Mouse (Mus musculus): Measurements from ENCODE around the gene Dpm2. TPM values are rescaled to one million over a fixed set of nuclear protein-coding genes. Genes with fewer than 3 reads are reported as not detected.

Dpm2 gene
- total RNA-seq, 2 experiments from 2014 or later, result 77.6 to 84.0 TPM

DNA sequence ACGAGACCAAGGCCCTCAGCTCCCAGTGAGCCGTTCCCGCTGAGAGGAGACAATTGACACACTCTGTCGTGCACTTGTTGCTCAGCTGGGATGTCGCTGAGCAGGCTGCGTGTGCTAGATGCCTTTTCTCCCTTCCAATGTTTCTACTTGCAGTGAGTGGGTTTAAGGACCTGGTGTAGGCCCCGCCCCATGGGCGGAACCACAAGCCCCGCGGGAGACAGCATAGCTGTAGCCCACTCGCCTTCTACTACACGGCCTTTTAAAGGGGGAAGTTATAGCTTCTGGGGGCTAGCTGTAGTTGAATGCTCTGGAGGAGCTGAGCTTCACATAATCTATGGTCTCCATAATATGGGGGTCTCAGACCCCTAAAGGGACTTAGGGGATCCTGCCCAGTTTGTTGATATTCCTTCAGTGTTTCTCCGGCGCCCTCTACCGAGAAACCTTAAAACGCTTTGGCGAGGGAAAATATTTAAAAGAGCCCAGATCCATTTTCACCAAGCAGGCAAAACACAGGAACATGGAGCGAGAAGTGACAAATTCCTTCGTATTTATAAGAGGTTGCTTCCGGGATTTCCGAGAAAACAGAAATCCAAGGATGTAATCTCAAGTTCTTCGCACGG lies 40.1 kb downstream of the Dpm2 start:
- peak in 1 of 2 experiments; percentile 48 for DNase-seq (ENCODE audit: low spot score in 2 of 2)
- Histone ChIP-seq H3K27ac (peak overlapping the region; percentile 40), H3K4me3 (peak overlapping the region; percentile 56)
- peak; percentile 79 for TF ChIP-seq CTCF (conservative IDR thresholded peaks at IDR 0.05)

DNA sequence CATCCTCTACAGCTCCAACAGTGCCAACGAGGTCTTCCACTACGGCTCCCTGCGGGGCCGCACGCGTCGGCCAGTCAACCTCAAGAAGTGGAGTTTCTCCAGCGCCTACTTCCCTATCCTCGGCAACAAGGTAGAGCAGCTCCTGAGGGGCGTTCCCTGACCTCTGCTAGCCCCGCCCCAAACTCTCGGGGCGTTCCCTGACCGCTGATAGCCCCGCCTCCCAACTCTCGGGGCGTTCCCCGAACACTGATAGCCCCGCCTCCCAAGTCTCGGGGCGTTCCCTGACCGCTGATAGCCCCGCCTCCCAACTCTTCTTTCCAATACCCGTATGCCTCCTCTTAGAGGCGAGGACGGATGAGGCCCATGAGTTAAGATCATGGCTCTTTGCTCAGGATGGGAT lies 41.6 kb downstream of the Dpm2 start:
- Histone ChIP-seq H3K4me3 (no peak overlapping the region), H3K27ac (no peak overlapping the region)
- no peak for DNase-seq (ENCODE audit: low spot score in 2 of 2)
- TF ChIP-seq CTCF (conservative IDR thresholded peaks at IDR 0.05), result no peak

DNA sequence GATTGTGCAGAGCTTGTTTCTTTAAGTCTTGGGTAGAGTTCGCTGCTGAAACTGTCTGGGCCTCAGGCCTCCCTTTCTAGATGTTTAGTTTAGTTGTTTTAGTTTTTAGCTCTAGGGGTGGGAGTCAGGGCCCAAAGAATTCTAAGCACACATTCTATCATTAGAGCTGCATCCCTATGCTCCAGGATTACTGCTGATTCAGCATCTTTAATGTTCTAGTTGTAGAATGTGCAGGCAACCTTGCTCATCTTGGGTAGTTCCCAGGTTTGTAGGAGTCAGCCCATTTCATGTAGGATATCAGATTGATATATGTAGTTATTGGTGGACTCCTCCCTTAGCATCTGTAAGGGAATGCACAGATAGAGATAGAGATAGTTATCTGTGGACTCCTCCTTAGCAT lies 46.5 kb downstream of the Dpm2 start:
- Histone ChIP-seq H3K27ac (no peak overlapping the region), H3K4me3 (no peak overlapping the region)
- TF ChIP-seq CTCF (conservative IDR thresholded peaks at IDR 0.05), result no peak
- DNase-seq (ENCODE audit: low spot score in 2 of 2), result no peak

DNA sequence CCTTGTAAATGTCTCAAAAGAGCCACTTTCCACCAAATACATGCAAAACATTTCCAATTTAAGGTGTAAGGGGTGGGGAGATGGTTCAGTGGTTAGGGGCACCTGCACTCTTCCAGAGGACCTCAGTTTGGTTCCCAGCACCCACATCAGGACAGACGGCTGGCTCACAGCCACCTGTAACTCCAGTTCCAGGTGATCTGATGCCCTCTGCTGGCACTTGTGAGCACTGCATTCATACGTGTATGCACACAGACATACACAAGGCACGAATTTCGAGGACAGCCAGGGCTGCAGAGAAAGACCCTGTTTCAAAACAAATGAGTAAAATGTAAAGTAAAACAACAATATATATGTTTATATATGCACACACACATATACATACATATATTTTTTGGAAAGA lies 46.9 kb downstream of the Dpm2 start:
- TF ChIP-seq CTCF (conservative IDR thresholded peaks at IDR 0.05), result peak; percentile 68
- no peak overlapping the region for H3K27ac ChIP-seq
- H3K4me3 ChIP-seq, result no peak overlapping the region

DNA sequence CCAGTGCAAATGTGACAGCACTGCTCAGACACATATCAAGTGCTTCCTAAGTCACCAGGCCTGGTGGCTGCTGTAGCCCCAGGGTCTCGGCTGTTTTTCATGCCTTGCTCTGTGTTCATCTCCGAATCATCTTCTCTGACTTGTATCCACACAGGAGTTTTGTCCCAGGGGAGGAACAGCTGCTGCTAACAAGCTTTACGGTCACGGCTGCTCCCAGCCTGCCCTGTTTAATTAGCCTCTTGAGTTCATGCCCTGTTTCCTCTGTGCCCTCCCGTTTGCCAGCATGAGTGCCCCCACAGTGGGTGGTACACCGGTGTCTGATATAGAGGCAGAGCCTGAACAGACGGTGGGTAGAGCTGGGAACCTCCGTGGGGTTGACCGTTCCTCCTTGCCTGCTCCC lies 47.4 kb downstream of the Dpm2 start:
- H3K27ac ChIP-seq, result no peak overlapping the region
- no peak for TF ChIP-seq CTCF (conservative IDR thresholded peaks at IDR 0.05)
- DNase-seq (ENCODE audit: low spot score in 2 of 2), result no peak
- H3K4me3 ChIP-seq, result no peak overlapping the region

More for the DNA sequence above, 46.9 kb downstream of the Dpm2 start:
- DNase-seq (ENCODE audit: low spot score in 2 of 2), result no peak

DNA sequence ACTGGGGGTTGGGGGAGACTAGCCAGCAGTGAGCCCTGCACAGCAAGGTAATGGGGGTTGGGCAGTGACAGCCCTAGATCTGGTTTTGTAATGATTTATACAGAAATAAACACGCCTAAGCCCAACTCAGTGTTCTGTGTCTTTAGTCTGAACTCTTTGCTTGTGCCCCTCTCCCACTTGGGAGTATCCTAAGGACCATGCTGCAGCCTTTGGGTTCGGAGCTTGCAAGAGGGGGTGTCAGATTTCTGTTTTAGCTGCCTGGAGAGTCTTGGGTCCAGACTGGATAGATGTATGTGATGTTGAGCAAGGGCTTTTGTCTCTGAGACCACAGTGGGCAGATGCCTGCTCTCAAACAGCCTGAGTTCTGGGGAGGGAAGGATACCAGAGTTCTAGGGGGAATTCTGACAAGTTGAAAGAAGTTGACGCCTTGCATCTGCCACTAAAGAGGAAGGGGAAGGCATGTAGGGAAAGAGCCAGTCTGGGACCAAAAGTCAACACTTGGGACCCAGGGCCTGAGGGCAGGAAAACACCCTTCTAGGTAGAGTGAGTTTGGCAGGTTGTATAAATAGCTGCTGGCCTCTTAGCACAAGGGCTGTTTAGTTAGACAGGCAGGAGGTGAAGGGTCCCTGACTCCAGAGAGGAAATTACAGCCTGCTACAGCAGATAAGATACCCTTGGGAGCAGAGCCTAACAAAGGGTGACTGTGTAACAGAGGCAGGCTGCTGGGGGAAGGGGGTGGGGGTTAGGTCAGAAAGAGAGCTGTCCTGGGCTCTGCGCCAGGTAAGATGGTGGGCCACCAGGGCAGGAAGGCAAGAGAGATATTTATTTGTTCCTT lies 50.2 kb downstream of the Dpm2 start:
- DNase-seq (ENCODE audit: low spot score in 2 of 2), result no peak
- H3K4me3 ChIP-seq, result no peak overlapping the region
- no peak for TF ChIP-seq CTCF (conservative IDR thresholded peaks at IDR 0.05)
- peak overlapping the region; percentile 46; the same call in 1 of the 2 replicates for H3K27ac ChIP-seq

DNA sequence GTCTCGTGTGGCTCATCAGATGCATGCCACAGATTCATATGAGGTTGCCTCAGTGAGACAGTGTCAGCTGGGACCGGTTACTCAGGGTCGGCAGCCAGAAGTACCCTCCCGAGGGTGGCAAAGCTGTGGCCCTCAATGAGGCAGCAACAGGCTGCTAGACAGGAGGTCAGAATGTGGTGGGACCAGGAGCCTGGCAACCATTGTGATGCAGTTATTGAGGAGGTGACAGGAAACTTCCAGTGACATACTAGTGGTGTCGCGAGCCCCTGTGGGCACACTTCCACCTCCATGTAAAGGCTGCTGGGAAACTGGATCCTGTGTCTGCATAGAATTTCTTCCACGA lies 50.8 kb downstream of the Dpm2 start, which contains the start of gene Ak1:
Gene Ak1 (plus strand): TSS at position 242 of the 343 bp plus-strand sequence.
- Histone ChIP-seq H3K27ac (peak within 1 kb of the TSS; percentile 46; the same call in 1 of the 2 replicates), H3K4me3 (no peak within 1 kb of the TSS)
- TF ChIP-seq CTCF (conservative IDR thresholded peaks at IDR 0.05), result no peak
- no peak for DNase-seq (ENCODE audit: low spot score in 2 of 2)

Other genes starting within 250 kb of the Dpm2 start
- gene Ciz1, start 218.5 kb upstream of the Dpm2 start, total RNA-seq (2021), result 10 to 100 TPM; 75.3 to 92.7 TPM
- 1,000 to 10,000 TPM; 1,274 to 1,381 TPM for gene Dnm1, start 217.5 kb upstream of the Dpm2 start, total RNA-seq (2021)
- 100 to 1,000 TPM; 160 to 170 TPM for gene 1110008P14Rik, start 188.9 kb upstream of the Dpm2 start, total RNA-seq (2021)
- gene Lcn2, start 182.6 kb upstream of the Dpm2 start, total RNA-seq (2021), result under 1 TPM in 1 of 2 experiments, not detected in 1; 0.69 TPM
- gene Ptges2, start 175.0 kb upstream of the Dpm2 start, total RNA-seq (2021), result 10 to 100 TPM; 33.8 to 35.5 TPM
- gene Naif1, start 120.4 kb upstream of the Dpm2 start, total RNA-seq (2021), result 1 to 10 TPM; 4.3 to 4.5 TPM
- 10 to 100 TPM; 54.5 to 57.6 TPM for gene Slc25a25, start 119.4 kb upstream of the Dpm2 start, total RNA-seq (2021)
- 10 to 100 TPM; 77.1 TPM for gene Fam102a, start 35.5 kb upstream of the Dpm2 start, total RNA-seq (2021)
- 1 to 10 TPM; 4.4 to 5.0 TPM for gene Pip5kl1, start 3.9 kb downstream of the Dpm2 start, total RNA-seq (2021)
- under 1 TPM in 1 of 2 experiments, not detected in 1; 0.71 TPM for gene 9430097D07Rik, start 4.8 kb downstream of the Dpm2 start, total RNA-seq (2021)
- 10 to 100 TPM; 36.4 to 40.0 TPM for gene St6galnac4, start 16.2 kb downstream of the Dpm2 start, total RNA-seq (2021)
- 100 to 1,000 TPM; 117 to 124 TPM for gene St6galnac6, start 28.9 kb downstream of the Dpm2 start, total RNA-seq (2021)
- 100 to 1,000 TPM; 120 to 123 TPM for gene Ak1, start 50.9 kb downstream of the Dpm2 start, total RNA-seq (2021)
- 10 to 100 TPM; 16.4 to 19.7 TPM for gene Eng, start 75.7 kb downstream of the Dpm2 start, total RNA-seq (2021)
- gene Fpgs, start 133.3 kb downstream of the Dpm2 start, total RNA-seq (2021), result 10 to 100 TPM; 10.7 to 14.6 TPM
- 100 to 1,000 TPM; 115 to 121 TPM for gene Cdk9, start 142.2 kb downstream of the Dpm2 start, total RNA-seq (2021)
- 10 to 100 TPM; 18.9 to 20.1 TPM for gene Sh2d3c, start 150.2 kb downstream of the Dpm2 start, total RNA-seq (2021)
- gene 6330409D20Rik, start 170.2 kb downstream of the Dpm2 start, total RNA-seq (2021), result 1 to 10 TPM; 1.4 to 2.9 TPM
- 10 to 100 TPM; 30.3 to 32.3 TPM for gene Tor2a, start 186.4 kb downstream of the Dpm2 start, total RNA-seq (2021)
- gene Ttc16, start 204.8 kb downstream of the Dpm2 start, total RNA-seq (2021), result under 1 TPM; 0.69 to 0.82 TPM
- 1 to 10 TPM; 5.9 to 6.4 TPM for gene Ptrh1, start 204.9 kb downstream of the Dpm2 start, total RNA-seq (2021)
- 1 to 10 TPM in 1 of 2 experiments, not detected in 1; 2.0 TPM for gene Cfap157, start 213.6 kb downstream of the Dpm2 start, total RNA-seq (2021)

Measured in layer of hippocampus, adult 2 months (tissue).